Mouse (Mus musculus) C2C12 (cell line): ENCODE measurements around the gene Cfap44.

Experiments
- CEBPB ChIP-seq: IDR thresholded peaks from one replicate; pipeline ENCODE4 v1.6.1; 2011; ENCODE audit warnings: low read depth, mild to moderate bottlenecking, control low read depth, moderate library complexity
- CTCF ChIP-seq: IDR thresholded peaks from one replicate; pipeline ENCODE4 v1.5.1; 2011; ENCODE audit not compliant: control insufficient read depth, insufficient read depth, insufficient read length

- TF ChIP-seq CEBPB (no peak), CTCF (no peak)
These were observed 87.3 kb downstream of the Cfap44 start for GRCm38 (mm10) chr16:44481599-44482593.
